In the genomic region with DNA sequence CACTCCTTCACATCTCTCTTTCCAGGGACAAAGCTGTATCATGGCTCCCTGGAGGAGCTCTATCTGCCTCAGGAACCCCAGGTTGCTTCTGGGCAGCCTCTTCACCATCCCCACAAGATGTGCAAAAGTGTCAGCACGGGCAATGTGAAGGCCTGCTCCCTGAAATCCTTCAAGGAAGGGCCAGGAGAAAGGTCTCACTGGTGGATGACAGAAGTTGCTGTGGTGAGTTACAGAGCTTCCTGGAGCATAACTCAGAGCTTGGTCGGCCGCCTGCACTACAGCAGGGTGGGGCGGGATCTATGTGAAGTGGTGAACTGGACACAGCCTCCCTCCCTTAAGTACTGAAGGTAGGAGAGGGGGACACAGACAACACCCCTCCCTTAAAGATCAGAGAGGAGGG, we compare ENCODE assay signal across 23 mouse cellular contexts. TPM values are rescaled to one million over a fixed set of nuclear protein-coding genes. Genes with fewer than 3 reads are reported as not detected.
DNase-seq lines count a peak whose midpoint lies in the region; ATAC-seq and TF ChIP-seq lines count a peak whose summit lies in the region.
"Had no signal": no experiment of that assay in that cellular context is flagged by ENCODE, and none has a peak within 500 bp of the region (broad histone marks: within the 10 kb centered on the region; RNA-seq: fewer than 3 reads in every experiment).

No protein-coding gene starts in this region.

- no peak for ATAC-seq in liver, embryonic 16.5 days (ENCODE audit: low read depth)
- ATAC-seq in stomach, postnatal 0 days (ENCODE audit: low FRiP score, low TSS enrichment), result no peak
- ATAC-seq in midbrain, embryonic 11.5 days (ENCODE audit: low FRiP score), result no peak
- ATAC-seq: forebrain, postnatal 0 days had no signal

- no peak overlapping the region for H3K4me3 ChIP-seq in liver, adult 2 months (ENCODE audit: insufficient read depth, low read depth, low read length)
- peak overlapping the region; percentile 49 for H3K4me3 ChIP-seq in E14TG2a.4 (replicated peaks; ENCODE audit: low read length)
- H3K4me3 ChIP-seq in bone marrow macrophage, adult 2 months (ENCODE audit: insufficient read depth, low read length), result peak overlapping the region; percentile 59
- peak overlapping the region; percentile 1; the same call in 1 of the 2 replicates for H3K4me3 ChIP-seq in liver, embryonic 16.5 days (ENCODE audit: low read depth, low read length)
- H3K4me3 ChIP-seq in stomach, postnatal 0 days (ENCODE audit: low read depth, low read length), result no peak overlapping the region
- no peak overlapping the region for H3K4me3 ChIP-seq in midbrain, embryonic 11.5 days (ENCODE audit: low read depth, low read length)
- H3K4me3 ChIP-seq: embryonic facial prominence, embryonic 12.5 days; heart, embryonic 13.5 days; kidney, embryonic 15.5 days; limb, embryonic 12.5 days; neural tube, embryonic 12.5 days had no signal

- peaks cover 7% of the 10 kb centered on the region; the same call in 1 of the 2 replicates for H3K4me1 ChIP-seq in liver, adult 2 months (ENCODE audit: control insufficient read depth, insufficient read depth, low read length)
- peaks cover 63% of the 10 kb centered on the region for H3K4me1 ChIP-seq in E14TG2a.4 (replicated peaks; ENCODE audit: low read depth, low read length)
- peaks cover 41% of the 10 kb centered on the region for H3K4me1 ChIP-seq in bone marrow macrophage, adult 2 months (ENCODE audit: control insufficient read depth, insufficient read depth, low read length)
- peaks cover 27% of the 10 kb centered on the region for H3K4me1 ChIP-seq in liver, embryonic 16.5 days (ENCODE audit: control insufficient read depth, low read depth, low read length)
- peaks cover 10% of the 10 kb centered on the region; the same call in 1 of the 2 replicates for H3K4me1 ChIP-seq in stomach, postnatal 0 days (replicated peaks; ENCODE audit: control insufficient read depth, insufficient read depth)
- peaks cover 10% of the 10 kb centered on the region for H3K4me1 ChIP-seq in midbrain, embryonic 11.5 days (ENCODE audit: control insufficient read depth, insufficient read depth, low read length)

- peak overlapping the region; percentile 64 for H3K27ac ChIP-seq in liver, adult 2 months (replicated peaks; ENCODE audit: insufficient read depth, low read depth, low read length)
- peak overlapping the region; percentile 96 for H3K27ac ChIP-seq in bone marrow macrophage, adult 2 months (ENCODE audit: insufficient read depth, low read depth, low read length)
- H3K27ac ChIP-seq in liver, embryonic 16.5 days (ENCODE audit: low read length), result peak overlapping the region; percentile 36
- H3K27ac ChIP-seq in stomach, postnatal 0 days (replicated peaks), result no peak overlapping the region
- H3K27ac ChIP-seq in midbrain, embryonic 11.5 days (ENCODE audit: low read depth, low read length), result no peak overlapping the region
- H3K27ac ChIP-seq: embryonic facial prominence, embryonic 12.5 days; heart, embryonic 13.5 days; kidney, embryonic 15.5 days; limb, embryonic 12.5 days; neural tube, embryonic 12.5 days had no signal

- 75% methylated on average over 4 of the region's 4 CpGs for WGBS in liver, adult 2 months
- WGBS in liver, embryonic 16.5 days (ENCODE audit: insufficient replicate concordance), result 43% methylated on average over 4 of the region's 4 CpGs
- 61% methylated on average over 4 of the region's 4 CpGs for WGBS in stomach, postnatal 0 days
- 72% methylated on average over 4 of the region's 4 CpGs for WGBS in midbrain, embryonic 11.5 days

- H3K36me3 ChIP-seq in liver, adult 2 months (ENCODE audit: control insufficient read depth, insufficient read depth, low read length), result no peaks in the 10 kb centered on the region
- H3K36me3 ChIP-seq in E14TG2a.4 (ENCODE audit: insufficient read depth, low read length), result no peaks in the 10 kb centered on the region
- no peaks in the 10 kb centered on the region for H3K36me3 ChIP-seq in liver, embryonic 16.5 days (ENCODE audit: control insufficient read depth, insufficient read depth)
- no peaks in the 10 kb centered on the region for H3K36me3 ChIP-seq in stomach, postnatal 0 days (ENCODE audit: control insufficient read depth, insufficient read depth, low read length)
- no peaks in the 10 kb centered on the region for H3K36me3 ChIP-seq in midbrain, embryonic 11.5 days (ENCODE audit: control insufficient read depth, insufficient read depth, low read length)
- H3K36me3 ChIP-seq: embryonic facial prominence, embryonic 12.5 days; heart, embryonic 13.5 days; kidney, embryonic 15.5 days; limb, embryonic 12.5 days; neural tube, embryonic 12.5 days had no signal

- H3K9me3 ChIP-seq in E14TG2a.4 (ENCODE audit: low read length), result no peaks in the 10 kb centered on the region
- no peaks in the 10 kb centered on the region for H3K9me3 ChIP-seq in liver, embryonic 16.5 days (replicated peaks; ENCODE audit: control insufficient read depth, low read length)
- no peaks in the 10 kb centered on the region for H3K9me3 ChIP-seq in stomach, postnatal 0 days (ENCODE audit: control insufficient read depth, low read length)
- no peaks in the 10 kb centered on the region for H3K9me3 ChIP-seq in midbrain, embryonic 11.5 days (ENCODE audit: control insufficient read depth, low read length)
- H3K9me3 ChIP-seq: embryonic facial prominence, embryonic 12.5 days; heart, embryonic 13.5 days; kidney, embryonic 15.5 days; limb, embryonic 12.5 days; neural tube, embryonic 12.5 days had no signal

- H3K27me3 ChIP-seq in liver, adult 2 months (ENCODE audit: control insufficient read depth, insufficient read depth, low read length), result peaks cover 14% of the 10 kb centered on the region
- peaks cover 58% of the 10 kb centered on the region for H3K27me3 ChIP-seq in E14TG2a.4 (ENCODE audit: insufficient read depth, low read length)
- peaks cover 9% of the 10 kb centered on the region for H3K27me3 ChIP-seq in liver, embryonic 16.5 days (ENCODE audit: control insufficient read depth, insufficient read depth, low read depth, low read length)
- no peaks in the 10 kb centered on the region for H3K27me3 ChIP-seq in stomach, postnatal 0 days (ENCODE audit: control insufficient read depth, insufficient read depth, low read length)
- H3K27me3 ChIP-seq in midbrain, embryonic 11.5 days (ENCODE audit: control insufficient read depth, insufficient read depth, low read length), result peaks cover 35% of the 10 kb centered on the region

- no peak for TF ChIP-seq CTCF in liver, adult 2 months (IDR thresholded peaks at IDR 0.05; ENCODE audit: low read depth, low read length)
- TF ChIP-seq CTCF in E14TG2a.4 (conservative IDR thresholded peaks at IDR 0.05; ENCODE audit: low read length), result no peak
- TF ChIP-seq CTCF in bone marrow macrophage, adult 2 months (IDR thresholded peaks at IDR 0.05; ENCODE audit: low read depth, low read length), result no peak; the same call in 1 of the 2 replicates
- no peak for TF ChIP-seq CTCF in stomach, postnatal 0 days (IDR thresholded peaks at IDR 0.05; ENCODE audit: low read depth)

- H3K4me2 ChIP-seq in liver, embryonic 16.5 days (ENCODE audit: low read depth, low read length), result peak overlapping the region; percentile 22; the same call in 1 of the 2 replicates
- H3K4me2 ChIP-seq in stomach, postnatal 0 days (replicated peaks; ENCODE audit: low read depth), result no peak overlapping the region
- no peak overlapping the region for H3K4me2 ChIP-seq in midbrain, embryonic 11.5 days
- H3K4me2 ChIP-seq: embryonic facial prominence, embryonic 12.5 days; kidney, embryonic 15.5 days; limb, embryonic 12.5 days; neural tube, embryonic 12.5 days had no signal

- DNase-seq in liver, adult 2 months (ENCODE audit: extremely low read depth, low read depth, low spot score), result no peak
- no peak for DNase-seq in liver
- DNase-seq in stomach, postnatal 0 days (ENCODE audit: low spot score), result no peak
- no peak for DNase-seq in heart, postnatal 10 days
- no peak for DNase-seq in midbrain, embryonic 11.5 days (ENCODE audit: low spot score, missing footprints)
- DNase-seq: adrenal gland, postnatal 14 days; cerebellum, adult 8-10 months; forebrain, postnatal 0 days; heart, adult 11 months; heart, postnatal 4 days had no signal

- H3K9ac ChIP-seq in liver, adult 2 months (ENCODE audit: low read depth, low read length), result 0 out of 2 replicates have a peak overlapping the region, but pooled peaks have one; percentile 8
- no peak overlapping the region for H3K9ac ChIP-seq in liver, embryonic 16.5 days (ENCODE audit: low read depth, low read length)
- no peak overlapping the region for H3K9ac ChIP-seq in stomach, postnatal 0 days (ENCODE audit: low read length)
- H3K9ac ChIP-seq in midbrain, embryonic 11.5 days (ENCODE audit: low read length), result no peak overlapping the region
- H3K9ac ChIP-seq: embryonic facial prominence, embryonic 12.5 days; forebrain, postnatal 0 days; heart, embryonic 13.5 days; kidney, embryonic 15.5 days; limb, embryonic 12.5 days; neural tube, embryonic 12.5 days had no signal

- intact Hi-C loops in heart, postnatal 10 days (cut with DNase I), result no loop called here

- H3K79me2 ChIP-seq in liver, adult 2 months (ENCODE audit: control insufficient read depth, insufficient read depth, low read length), result 0 out of 2 replicates have a peak, but pooled peaks cover 2% of the 10 kb centered on the region

- no peak for TF ChIP-seq EP300 in stomach, postnatal 0 days (optimal IDR thresholded peaks at IDR 0.05)

- no peak for TF ChIP-seq POLR2A in liver, adult 2 months (IDR thresholded peaks at IDR 0.05; ENCODE audit: extremely low read depth, insufficient read depth, low read length)
- TF ChIP-seq POLR2A in bone marrow macrophage, adult 2 months (IDR thresholded peaks at IDR 0.05; ENCODE audit: borderline replicate concordance, low read depth, low read length), result no peak

RNA-seq across cellular contexts. Expression of gene Arhgap9, which starts 0.9 kb away (rescaled TPM):
- 1.5 and 2.0 TPM in 2 replicates for total RNA-seq in liver, adult 2 months (2014; rRNA removed)
- 1.8 and 2.1 TPM in 2 replicates for polyA plus RNA-seq in liver, adult 2 months (2012; rRNA removed)
- polyA plus RNA-seq in bone marrow macrophage, adult 2 months (2012; ENCODE audit: insufficient read depth, insufficient read length, missing spikeins), result 131 and 146 TPM in 2 replicates
- 12.2 and 13.2 TPM in 2 replicates for polyA plus RNA-seq in liver, embryonic 16.5 days (2015; fragmentation: Nextera tagmentation; extraction: Ambion mirVana)
- 5.2 and 5.7 TPM in 2 replicates for polyA plus RNA-seq in stomach, postnatal 0 days (2015; fragmentation: Nextera tagmentation; extraction: Ambion mirVana)
- 1 to 10 TPM; 3.3 to 4.1 TPM for total RNA-seq in heart, postnatal 10 days (2021)
- 1.1 and 1.4 TPM in 2 replicates for polyA plus RNA-seq in midbrain, embryonic 11.5 days (2014; fragmentation: Nextera tagmentation; extraction: Ambion mirVana)

RNA-seq across cellular contexts. Expression of gene Mars, which starts 11.1 kb away (rescaled TPM):
- 59.6 and 67.3 TPM in 2 replicates for total RNA-seq in liver, adult 2 months (2014; rRNA removed)
- polyA plus RNA-seq in liver, adult 2 months (2012; rRNA removed), result 65.6 and 70.7 TPM in 2 replicates
- 29.4 and 34.9 TPM in 2 replicates for polyA plus RNA-seq in bone marrow macrophage, adult 2 months (2012; ENCODE audit: insufficient read depth, insufficient read length, missing spikeins)
- 100 and 109 TPM in 2 replicates for polyA plus RNA-seq in liver, embryonic 16.5 days (2015; fragmentation: Nextera tagmentation; extraction: Ambion mirVana)
- 66.6 and 70.4 TPM in 2 replicates for polyA plus RNA-seq in stomach, postnatal 0 days (2015; fragmentation: Nextera tagmentation; extraction: Ambion mirVana)
- 10 to 100 TPM; 42.0 to 43.9 TPM for total RNA-seq in heart, postnatal 10 days (2021)
- polyA plus RNA-seq in midbrain, embryonic 11.5 days (2014; fragmentation: Nextera tagmentation; extraction: Ambion mirVana), result 185 and 187 TPM in 2 replicates

RNA-seq across cellular contexts. Expression of gene Gli1, which starts 19.1 kb away (rescaled TPM):
- not detected in 2 replicates for total RNA-seq in liver, adult 2 months (2014; rRNA removed)
- 0.04 TPM in 2 replicates for polyA plus RNA-seq in liver, adult 2 months (2012; rRNA removed)
- not detected in 2 replicates for polyA plus RNA-seq in bone marrow macrophage, adult 2 months (2012; ENCODE audit: insufficient read depth, insufficient read length, missing spikeins)
- polyA plus RNA-seq in liver, embryonic 16.5 days (2015; fragmentation: Nextera tagmentation; extraction: Ambion mirVana), result 0.15 and 0.21 TPM in 2 replicates
- polyA plus RNA-seq in stomach, postnatal 0 days (2015; fragmentation: Nextera tagmentation; extraction: Ambion mirVana), result 2.3 and 2.4 TPM in 2 replicates
- total RNA-seq in heart, postnatal 10 days (2021), result 1 to 10 TPM; 2.1 to 2.5 TPM
- 3.1 and 4.1 TPM in 2 replicates for polyA plus RNA-seq in midbrain, embryonic 11.5 days (2014; fragmentation: Nextera tagmentation; extraction: Ambion mirVana)
- total RNA-seq: common myeloid progenitor, adult 5-6 weeks; megakaryocyte-erythroid progenitor cell, adult 5-6 weeks had no signal

RNA-seq across cellular contexts. Expression of gene Inhbe, which starts 31.5 kb away (rescaled TPM):
- 4.8 and 7.5 TPM in 2 replicates for total RNA-seq in liver, adult 2 months (2014; rRNA removed)
- polyA plus RNA-seq in liver, adult 2 months (2012; rRNA removed), result 20.8 and 22.6 TPM in 2 replicates
- polyA plus RNA-seq in bone marrow macrophage, adult 2 months (2012; ENCODE audit: insufficient read depth, insufficient read length, missing spikeins), result not detected in 2 replicates
- polyA plus RNA-seq in liver, embryonic 16.5 days (2015; fragmentation: Nextera tagmentation; extraction: Ambion mirVana), result 0.78 and 0.99 TPM in 2 replicates
- 0.02 and 0.12 TPM in 2 replicates for polyA plus RNA-seq in stomach, postnatal 0 days (2015; fragmentation: Nextera tagmentation; extraction: Ambion mirVana)
- not detected for total RNA-seq in heart, postnatal 10 days (2021)
- polyA plus RNA-seq in midbrain, embryonic 11.5 days (2014; fragmentation: Nextera tagmentation; extraction: Ambion mirVana), result not detected in 2 replicates
- total RNA-seq: common myeloid progenitor, adult 5-6 weeks; forebrain, postnatal 0 days; gastrocnemius, adult 18-20 months; heart, postnatal 4 days; layer of hippocampus, adult 8-10 months; megakaryocyte-erythroid progenitor cell, adult 5-6 weeks had no signal
- polyA plus RNA-seq: forebrain, postnatal 0 days; heart, embryonic 13.5 days; kidney, embryonic 15.5 days; lung, embryonic 16.5 days; neural tube, embryonic 12.5 days had no signal

RNA-seq across cellular contexts. Expression of gene Mbd6, which starts 33.9 kb away (rescaled TPM):
- total RNA-seq in liver, adult 2 months (2014; rRNA removed), result 1.0 and 2.6 TPM in 2 replicates
- 14.4 and 19.2 TPM in 2 replicates for polyA plus RNA-seq in liver, adult 2 months (2012; rRNA removed)
- polyA plus RNA-seq in bone marrow macrophage, adult 2 months (2012; ENCODE audit: insufficient read depth, insufficient read length, missing spikeins), result 45.8 and 53.4 TPM in 2 replicates
- polyA plus RNA-seq in liver, embryonic 16.5 days (2015; fragmentation: Nextera tagmentation; extraction: Ambion mirVana), result 5.7 and 6.5 TPM in 2 replicates
- polyA plus RNA-seq in stomach, postnatal 0 days (2015; fragmentation: Nextera tagmentation; extraction: Ambion mirVana), result 8.5 and 8.9 TPM in 2 replicates
- total RNA-seq in heart, postnatal 10 days (2021), result 10 to 100 TPM; 34.2 to 35.5 TPM
- 12.3 and 16.3 TPM in 2 replicates for polyA plus RNA-seq in midbrain, embryonic 11.5 days (2014; fragmentation: Nextera tagmentation; extraction: Ambion mirVana)

Comparison
In these comparisons a context has a peak if more than half of its experiments do, and no peak if none do; other contexts are left out.
1. H3K4me3 ChIP-seq: peak in E14TG2a.4 (single experiment), bone marrow macrophage, adult 2 months (single experiment) and liver, embryonic 16.5 days (single experiment); none in liver, adult 2 months (single experiment), stomach, postnatal 0 days (single experiment) and midbrain, embryonic 11.5 days (single experiment).
2. H3K27ac ChIP-seq: peak in liver, adult 2 months (single experiment), bone marrow macrophage, adult 2 months (single experiment) and liver, embryonic 16.5 days (single experiment); none in stomach, postnatal 0 days (single experiment) and midbrain, embryonic 11.5 days (single experiment).